Comparison of ENCODE assay signal across 15 mouse cellular contexts in genomic region chr1:19104143-19104857, GRCm38 (mm10). TPM values are rescaled to one million over a fixed set of nuclear protein-coding genes. Genes with fewer than 3 reads are reported as not detected.
A peak's percentile ranks its signal among the peaks of the same experiment; 100 is the strongest.
DNase-seq lines count a peak whose midpoint lies in the region; ATAC-seq lines count a peak whose summit lies in the region.
"Had no signal": no experiment of that assay in that cellular context is flagged by ENCODE, and none has a peak within 500 bp of the region (broad histone marks: within the 10 kb centered on the region; RNA-seq: fewer than 3 reads in every experiment).

No protein-coding gene starts in this region.

- H3K27ac ChIP-seq in intestine, embryonic 14.5 days (ENCODE audit: low read depth): no peak overlapping the region
- H3K27ac ChIP-seq in intestine, embryonic 16.5 days (ENCODE audit: low read length): no peak overlapping the region
- no peak overlapping the region for H3K27ac ChIP-seq in embryonic facial prominence, embryonic 12.5 days
- H3K27ac ChIP-seq in hindbrain, embryonic 15.5 days (replicated peaks): no peak overlapping the region
- H3K27ac ChIP-seq in neural tube, embryonic 13.5 days (replicated peaks): no peak overlapping the region
- H3K27ac ChIP-seq in kidney, embryonic 15.5 days: no peak overlapping the region
- H3K27ac ChIP-seq: heart, adult 2 months; stomach, postnatal 0 days had no signal

- peaks cover 99% of the 10 kb centered on the region for H3K27me3 ChIP-seq in intestine, embryonic 14.5 days (replicated peaks; ENCODE audit: control insufficient read depth, insufficient read depth, low read length)
- H3K27me3 ChIP-seq in intestine, embryonic 16.5 days (replicated peaks; ENCODE audit: control insufficient read depth, insufficient read depth, low read length): peaks cover 46% of the 10 kb centered on the region
- peaks cover 97% of the 10 kb centered on the region for H3K27me3 ChIP-seq in embryonic facial prominence, embryonic 12.5 days
- H3K27me3 ChIP-seq in hindbrain, embryonic 15.5 days: peaks cover 96% of the 10 kb centered on the region
- H3K27me3 ChIP-seq in neural tube, embryonic 13.5 days: peaks cover 100% of the 10 kb centered on the region
- H3K27me3 ChIP-seq in kidney, embryonic 15.5 days: peaks cover 100% of the 10 kb centered on the region

- peak; percentile 52 for DNase-seq in intestine, embryonic 14.5 days (ENCODE audit: low spot score)
- DNase-seq in layer of hippocampus, adult 9-11 months: no peak
- no peak for DNase-seq in Muller cell, postnatal 12 days (ENCODE audit: inconsistent ontology term)
- DNase-seq: cerebellum, adult 8-10 months; heart, adult 2 months; right cerebral cortex, postnatal 14 days had no signal

- H3K9ac ChIP-seq in intestine, embryonic 14.5 days (ENCODE audit: low read length): no peak overlapping the region
- H3K9ac ChIP-seq in intestine, embryonic 16.5 days (ENCODE audit: low read depth, low read length): no peak overlapping the region
- H3K9ac ChIP-seq in embryonic facial prominence, embryonic 12.5 days: no peak overlapping the region
- H3K9ac ChIP-seq in hindbrain, embryonic 15.5 days: no peak overlapping the region
- no peak overlapping the region for H3K9ac ChIP-seq in neural tube, embryonic 13.5 days
- H3K9ac ChIP-seq in kidney, embryonic 15.5 days: no peak overlapping the region

- H3K4me2 ChIP-seq in intestine, embryonic 14.5 days (ENCODE audit: low read length): no peak overlapping the region
- H3K4me2 ChIP-seq in intestine, embryonic 16.5 days (ENCODE audit: low read depth, low read length): no peak overlapping the region
- 0 out of 2 replicates have a peak overlapping the region, but pooled peaks have one; percentile 7 for H3K4me2 ChIP-seq in embryonic facial prominence, embryonic 12.5 days (replicated peaks)
- H3K4me2 ChIP-seq in hindbrain, embryonic 15.5 days: no peak overlapping the region
- H3K4me2 ChIP-seq in neural tube, embryonic 13.5 days: no peak overlapping the region
- H3K4me2 ChIP-seq in kidney, embryonic 15.5 days: no peak overlapping the region

- WGBS in intestine, embryonic 14.5 days: under 1% methylated on average over 40 of the region's 40 CpGs
- under 1% methylated on average over 40 of the region's 40 CpGs for WGBS in intestine, embryonic 16.5 days
- WGBS in embryonic facial prominence, embryonic 12.5 days: under 1% methylated on average over 40 of the region's 40 CpGs
- WGBS in hindbrain, embryonic 15.5 days: under 1% methylated on average over 40 of the region's 40 CpGs
- WGBS in neural tube, embryonic 13.5 days: 1% methylated on average over 40 of the region's 40 CpGs
- under 1% methylated on average over 40 of the region's 40 CpGs for WGBS in kidney, embryonic 15.5 days

- H3K36me3 ChIP-seq in intestine, embryonic 14.5 days (ENCODE audit: control insufficient read depth, insufficient read depth, low read length): no peaks in the 10 kb centered on the region
- H3K36me3 ChIP-seq in intestine, embryonic 16.5 days (ENCODE audit: control insufficient read depth, insufficient read depth, low read length): no peaks in the 10 kb centered on the region
- H3K36me3 ChIP-seq in embryonic facial prominence, embryonic 12.5 days: no peaks in the 10 kb centered on the region
- no peaks in the 10 kb centered on the region for H3K36me3 ChIP-seq in hindbrain, embryonic 15.5 days
- H3K36me3 ChIP-seq in neural tube, embryonic 13.5 days: no peaks in the 10 kb centered on the region
- H3K36me3 ChIP-seq in kidney, embryonic 15.5 days: no peaks in the 10 kb centered on the region

- H3K4me1 ChIP-seq in intestine, embryonic 14.5 days (replicated peaks; ENCODE audit: control insufficient read depth, insufficient read depth, low read length): no peaks in the 10 kb centered on the region
- no peaks in the 10 kb centered on the region for H3K4me1 ChIP-seq in intestine, embryonic 16.5 days (ENCODE audit: control insufficient read depth, insufficient read depth, low read length)
- H3K4me1 ChIP-seq in embryonic facial prominence, embryonic 12.5 days: no peaks in the 10 kb centered on the region
- H3K4me1 ChIP-seq in hindbrain, embryonic 15.5 days (replicated peaks): no peaks in the 10 kb centered on the region
- no peaks in the 10 kb centered on the region for H3K4me1 ChIP-seq in neural tube, embryonic 13.5 days (replicated peaks)
- no peaks in the 10 kb centered on the region for H3K4me1 ChIP-seq in kidney, embryonic 15.5 days

- no peak overlapping the region for H3K4me3 ChIP-seq in intestine, embryonic 14.5 days (ENCODE audit: low read depth, low read length)
- no peak overlapping the region for H3K4me3 ChIP-seq in intestine, embryonic 16.5 days (ENCODE audit: low read length)
- no peak overlapping the region for H3K4me3 ChIP-seq in embryonic facial prominence, embryonic 12.5 days
- 0 out of 2 replicates have a peak overlapping the region, but pooled peaks have one; percentile 0 for H3K4me3 ChIP-seq in hindbrain, embryonic 15.5 days
- no peak overlapping the region for H3K4me3 ChIP-seq in neural tube, embryonic 13.5 days
- H3K4me3 ChIP-seq in kidney, embryonic 15.5 days (replicated peaks): no peak overlapping the region
- H3K4me3 ChIP-seq: heart, adult 2 months had no signal

- H3K9me3 ChIP-seq in intestine, embryonic 14.5 days (ENCODE audit: control insufficient read depth, low read length): no peaks in the 10 kb centered on the region
- H3K9me3 ChIP-seq in intestine, embryonic 16.5 days (ENCODE audit: control insufficient read depth, low read length): no peaks in the 10 kb centered on the region
- H3K9me3 ChIP-seq in embryonic facial prominence, embryonic 12.5 days: no peaks in the 10 kb centered on the region
- no peaks in the 10 kb centered on the region for H3K9me3 ChIP-seq in hindbrain, embryonic 15.5 days
- H3K9me3 ChIP-seq in neural tube, embryonic 13.5 days: no peaks in the 10 kb centered on the region
- H3K9me3 ChIP-seq in kidney, embryonic 15.5 days (replicated peaks): no peaks in the 10 kb centered on the region

- no peak for ATAC-seq in intestine, embryonic 14.5 days (replicated peaks; ENCODE audit: low FRiP score, low TSS enrichment, low read depth)
- ATAC-seq in intestine, embryonic 16.5 days: no peak
- no peak for ATAC-seq in embryonic facial prominence, embryonic 12.5 days (ENCODE audit: insufficient number of reproducible peaks, insufficient read depth, low FRiP score, low TSS enrichment)
- peak; percentile 59 for ATAC-seq in hindbrain, embryonic 15.5 days (ENCODE audit: low FRiP score, low read depth)
- ATAC-seq in neural tube, embryonic 13.5 days (ENCODE audit: low read depth): peak; percentile 60; the same call in 1 of the 2 replicates
- ATAC-seq in kidney, embryonic 15.5 days (replicated peaks; ENCODE audit: low FRiP score): no peak
- ATAC-seq: CD4-positive, CD25-positive, alpha-beta regulatory T cell, adult 4 months; lung, postnatal 0 days had no signal

RNA-seq across cellular contexts. Expression of gene Tfap2d, which starts 1.5 kb away (rescaled TPM):
- not detected in 2 replicates for polyA plus RNA-seq in intestine, embryonic 14.5 days (2014; fragmentation: Nextera tagmentation; extraction: Ambion mirVana)
- polyA plus RNA-seq in intestine, embryonic 16.5 days (2015; fragmentation: Nextera tagmentation; extraction: Ambion mirVana): not detected in 2 replicates
- polyA plus RNA-seq in embryonic facial prominence, embryonic 12.5 days (2016; fragmentation: Nextera tagmentation; extraction: Ambion mirVana): 0.17 and 0.31 TPM in 2 replicates
- polyA plus RNA-seq in hindbrain, embryonic 15.5 days (2015; fragmentation: Nextera tagmentation; extraction: Ambion mirVana): 2.7 and 30.0 TPM in 2 replicates
- not detected in 2 replicates for polyA plus RNA-seq in neural tube, embryonic 13.5 days (2015; fragmentation: Nextera tagmentation; extraction: Ambion mirVana)
- not detected in 2 replicates for polyA plus RNA-seq in kidney, embryonic 15.5 days (2015; fragmentation: Nextera tagmentation; extraction: Ambion mirVana)
- polyA plus RNA-seq: CD4-positive, CD25-positive, alpha-beta regulatory T cell, adult 4 months; heart, adult 2 months; large intestine, adult 2 months; lung, postnatal 0 days; stomach, postnatal 0 days had no signal

Comparison
In these comparisons a context has a peak if more than half of its experiments do, and no peak if none do; other contexts are left out.
1. ATAC-seq: peak in hindbrain, embryonic 15.5 days (single experiment) and neural tube, embryonic 13.5 days (single experiment); none in intestine, embryonic 14.5 days (single experiment), intestine, embryonic 16.5 days (single experiment), embryonic facial prominence, embryonic 12.5 days (single experiment) and kidney, embryonic 15.5 days (single experiment).